Mouse (Mus musculus): ENCODE results near the gene Trap1a. TPM values are rescaled to one million over a fixed set of nuclear protein-coding genes. Genes with fewer than 3 reads are reported as not detected.

The Trap1a gene
- total RNA-seq, 2 experiments from 2014 or later: not detected

Other genes starting within 250 kb of the Trap1a start
- not detected for gene Serpina7, start 248.4 kb upstream of the Trap1a start, total RNA-seq (2021)
- gene 4930513O06Rik, start 247.4 kb upstream of the Trap1a start, total RNA-seq (2021): not detected
- not detected for gene 4933428M09Rik, start 154.5 kb upstream of the Trap1a start, total RNA-seq (2021)
- gene Mum1l1, start 123.6 kb upstream of the Trap1a start, total RNA-seq (2021): 1 to 10 TPM; 1.7 to 2.2 TPM
- under 1 TPM; 0.08 to 0.60 TPM for gene D330045A20Rik, start 146.7 kb downstream of the Trap1a start, total RNA-seq (2021)
- gene Rnf128, start 229.6 kb downstream of the Trap1a start, total RNA-seq (2021): 10 to 100 TPM; 70.5 to 70.8 TPM